Mouse (Mus musculus) cerebellum, adult 9-11 months (tissue): ENCODE results near the gene Chrdl1.

ENCODE experiments used
- DNase-seq: peaks from one replicate; pipeline ENCODE4 v3.0.0; 2022

The Chrdl1 gene

GRCm38 (mm10) chrX:143393791-143394369 is at the start of gene Chrdl1:
Chrdl1 (minus strand) TSS chrX:143394262.
- DNase-seq, result no peak

- no peak for DNase-seq
These were observed 48.6 kb upstream of the Chrdl1 start for GRCm38 (mm10) chrX:143442638-143443037.

- no peak for DNase-seq
These were observed 10.5 kb upstream of the Chrdl1 start for GRCm38 (mm10) chrX:143404601-143405000.

GRCm38 (mm10) chrX:143366256-143366959 is 27.7 kb downstream of the Chrdl1 start:
- no peak for DNase-seq

- no peak for DNase-seq
These were observed 46.8 kb downstream of the Chrdl1 start for GRCm38 (mm10) chrX:143347227-143347626.

GRCm38 (mm10) chrX:143346739-143347138 is 47.3 kb downstream of the Chrdl1 start:
- no peak for DNase-seq

- no peak for DNase-seq
These were observed 49.3 kb downstream of the Chrdl1 start for GRCm38 (mm10) chrX:143344509-143345495.

- no peak for DNase-seq
These were observed 55.9 kb downstream of the Chrdl1 start for GRCm38 (mm10) chrX:143338156-143338555.

- no peak for DNase-seq
These were observed 56.5 kb downstream of the Chrdl1 start for GRCm38 (mm10) chrX:143337561-143337960.

- DNase-seq, result no peak
These were observed 57.4 kb downstream of the Chrdl1 start for GRCm38 (mm10) chrX:143336661-143337060.

GRCm38 (mm10) chrX:143335846-143336245 is 58.2 kb downstream of the Chrdl1 start:
- no peak for DNase-seq

- no peak for DNase-seq
These were observed 80.9 kb downstream of the Chrdl1 start for GRCm38 (mm10) chrX:143313166-143313565.

GRCm38 (mm10) chrX:143294726-143295125 is 99.3 kb downstream of the Chrdl1 start:
- DNase-seq, result no peak

- DNase-seq, result no peak
These were observed 118.9 kb downstream of the Chrdl1 start for GRCm38 (mm10) chrX:143275202-143275601.

GRCm38 (mm10) chrX:143250709-143251108 is 143.4 kb downstream of the Chrdl1 start:
- no peak for DNase-seq
